Mouse (Mus musculus) spleen, adult 2 months (tissue): ENCODE results near the gene Gpam. TPM values are rescaled to one million over a fixed set of nuclear protein-coding genes. Genes with fewer than 3 reads are reported as not detected.

Experiments
- DNase-seq, 2 experiments: peaks; one replicate each; pipeline versions ENCODE4 v3.0.0 to v3.0.0-alpha.2; 2012 to 2021; ENCODE audit warnings: low spot score in 2 of 2, low read depth in 1 of 2
- H3K27ac ChIP-seq: fragments of 200-500 bp; 2 replicates; pipeline ENCODE4 v1.5.1; 2012; ENCODE audit warnings: low read length, inconsistent platforms; ENCODE audit not compliant: insufficient read depth
- H3K27me3 ChIP-seq: fragments of 200-500 bp; 2 replicates; pipeline ENCODE4 v1.6.1; 2012; ENCODE audit warnings: mild to moderate bottlenecking, moderate library complexity, low read length, inconsistent platforms; ENCODE audit not compliant: control insufficient read depth, insufficient read depth
- H3K36me3 ChIP-seq: fragments of 200-500 bp; 2 replicates; pipeline ENCODE4 v1.6.1; 2012; ENCODE audit warnings: mild to moderate bottlenecking, low read length, inconsistent platforms; ENCODE audit not compliant: control insufficient read depth, insufficient read depth
- H3K4me1 ChIP-seq: fragments of 200-500 bp; 2 replicates; pipeline ENCODE4 v1.6.1; 2011; ENCODE audit warnings: inconsistent platforms; ENCODE audit not compliant: control insufficient read depth, insufficient read depth, insufficient read length
- H3K4me3 ChIP-seq: fragments of 200-500 bp; 2 replicates; pipeline ENCODE4 v1.5.1; 2011; ENCODE audit warnings: mild to moderate bottlenecking, inconsistent platforms; ENCODE audit not compliant: insufficient read depth, insufficient read length; ENCODE audit errors: extremely low read depth
- CTCF ChIP-seq: fragments of 200-500 bp; IDR thresholded peaks from 2 replicates; pipeline ENCODE4 v1.5.1; 2011; ENCODE audit warnings: mild to moderate bottlenecking, inconsistent platforms; ENCODE audit not compliant: insufficient read depth, insufficient read length, insufficient replicate concordance; ENCODE audit errors: extremely low read depth
- POLR2A ChIP-seq: fragments of 200-500 bp; IDR thresholded peaks from 2 replicates; pipeline ENCODE4 v1.6.1; 2011; ENCODE audit warnings: low read depth, low read length, inconsistent platforms
- WGBS: fragments of 180-500 bp; shearing (Covaris S2); methylation state at CpG from one replicate; pipeline ENCODE4 v1.1.7; 2018; 5-methylcytosine and 5-hydroxymethylcytosine counted together
- polyA plus RNA-seq: library from polyadenylated mRNA; depleted of rRNA; stranded (reverse); fragments of >200 nt; gene quantifications from 2 replicates; pipeline ENCODE4 v1.2.3, GENCODE M21; 2012

Gene Gpam
- polyA plus RNA-seq, 1 experiment, result 6.2 TPM

DNA sequence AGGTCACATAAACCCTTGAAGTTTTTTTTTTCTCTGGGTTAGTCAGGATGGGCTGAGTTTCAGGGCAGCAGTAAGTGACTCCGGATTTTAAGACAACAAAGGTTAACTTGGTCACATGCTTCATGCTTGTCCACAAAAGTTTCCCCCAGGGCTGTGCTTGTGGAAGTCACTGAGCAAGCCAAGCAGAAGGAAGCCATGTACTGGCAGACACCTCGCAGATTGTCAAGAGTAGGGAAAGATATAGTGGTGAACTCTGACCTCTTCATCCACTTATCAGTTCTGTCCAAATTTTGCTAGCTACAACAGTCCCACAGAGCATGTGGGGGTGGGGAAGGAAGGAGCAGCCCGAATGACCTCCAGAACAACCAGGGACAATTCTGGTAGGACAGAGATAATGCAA, 19.1 kb downstream of the Gpam start:
- DNase-seq, result no peak
- Histone ChIP-seq H3K27me3 (no peaks in the 10 kb centered on the region), H3K36me3 (no peaks in the 10 kb centered on the region), H3K27ac (no peak overlapping the region), H3K4me3 (no peak overlapping the region), H3K4me1 (no peaks in the 10 kb centered on the region)
- WGBS, result 46% methylated on average over 3 of the region's 3 CpGs
- TF ChIP-seq CTCF (no peak), POLR2A (no peak)

- Histone ChIP-seq H3K27me3 (no peaks in the 10 kb centered on the region), H3K27ac (no peak overlapping the region), H3K4me1 (no peaks in the 10 kb centered on the region), H3K4me3 (no peak overlapping the region), H3K36me3 (no peaks in the 10 kb centered on the region)
- TF ChIP-seq POLR2A (no peak), CTCF (no peak)
- no peak for DNase-seq
- 90% methylated on average over 3 of the region's 3 CpGs for WGBS
Observed at GRCm38 (mm10) chr19:55105969-55106368, 21.1 kb downstream of the Gpam start.

- no peak for DNase-seq
- H3K4me3 ChIP-seq, result no peak overlapping the region
- 72% methylated on average over 11 of the region's 11 CpGs for WGBS
- H3K36me3 ChIP-seq, result no peaks in the 10 kb centered on the region
- no peak overlapping the region for H3K27ac ChIP-seq
- TF ChIP-seq CTCF, result no peak
- peaks cover 8% of the 10 kb centered on the region; the same call in 1 of the 2 replicates for H3K4me1 ChIP-seq
- H3K27me3 ChIP-seq, result no peaks in the 10 kb centered on the region
Observed at GRCm38 (mm10) chr19:55103081-55103830, 23.8 kb downstream of the Gpam start.

DNA sequence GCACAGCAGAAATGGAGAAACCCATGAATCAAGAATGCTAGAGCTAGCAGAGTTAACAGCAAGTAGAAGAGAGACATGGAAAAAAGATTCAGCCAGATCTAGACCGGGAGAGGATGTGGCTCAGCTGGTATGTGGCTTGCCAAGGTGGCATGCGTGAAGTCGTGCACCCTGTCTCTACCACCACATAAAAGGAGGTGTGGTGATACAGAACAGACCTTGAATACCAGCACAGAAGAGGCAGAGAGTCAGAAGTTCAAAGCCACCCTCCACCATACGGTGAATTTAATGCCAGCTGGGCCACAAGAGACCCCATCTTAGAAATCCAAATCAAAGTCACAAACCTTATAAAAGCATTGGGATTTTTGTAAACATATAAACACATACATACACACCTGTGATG, 25.4 kb downstream of the Gpam start:
- no peak overlapping the region for H3K4me3 ChIP-seq
- WGBS, result 42% methylated on average over 4 of the region's 4 CpGs
- no peak for DNase-seq
- H3K4me1 ChIP-seq, result peaks cover 8% of the 10 kb centered on the region; the same call in 1 of the 2 replicates
- TF ChIP-seq POLR2A (no peak), CTCF (no peak)
- no peak overlapping the region for H3K27ac ChIP-seq
- no peaks in the 10 kb centered on the region for H3K27me3 ChIP-seq
- H3K36me3 ChIP-seq, result no peaks in the 10 kb centered on the region

DNA sequence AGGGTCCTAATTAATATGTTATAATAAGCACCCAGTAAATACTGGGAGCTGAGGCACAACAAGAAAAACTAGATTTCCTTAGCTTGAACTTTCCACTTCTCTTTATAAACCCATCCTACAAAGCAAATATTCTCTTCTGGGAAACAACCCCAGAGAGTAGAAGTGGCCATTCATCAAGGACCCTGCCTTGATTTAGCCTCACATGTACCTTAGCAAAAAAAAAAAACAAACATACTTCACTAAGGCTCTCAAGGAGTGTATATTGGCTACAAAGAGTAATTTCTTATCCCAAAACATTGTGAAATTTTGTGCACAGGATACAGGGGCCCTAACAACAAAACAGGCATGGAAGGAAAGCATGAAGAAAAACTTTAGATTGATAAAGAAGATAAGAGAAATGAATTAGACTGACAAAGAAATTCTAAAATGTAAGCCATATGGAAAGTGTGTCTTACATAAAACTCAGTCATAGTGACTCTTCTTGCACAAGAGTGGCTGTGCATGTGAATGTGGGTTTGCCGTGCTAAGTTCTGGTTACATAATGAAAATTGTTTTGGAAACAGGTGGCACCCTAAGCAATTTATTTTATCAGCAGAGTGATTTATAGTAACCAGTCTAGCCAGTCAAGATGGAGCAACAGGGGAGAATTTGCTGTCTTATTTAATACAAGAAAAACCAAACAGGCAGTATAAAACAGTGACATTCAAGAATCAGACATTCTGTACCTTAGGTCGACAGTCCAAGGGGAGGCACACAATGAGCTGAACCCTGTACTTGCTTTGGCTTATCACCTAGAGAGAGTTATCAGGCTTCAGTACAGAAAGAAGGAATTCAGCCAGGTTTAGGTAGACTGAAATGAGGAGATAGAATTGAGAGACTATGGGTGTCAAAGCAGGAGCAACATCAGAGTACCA, 26.6 kb downstream of the Gpam start:
- Histone ChIP-seq H3K27ac (no peak overlapping the region), H3K4me3 (no peak overlapping the region; the same call in 1 of the 2 replicates), H3K27me3 (no peaks in the 10 kb centered on the region), H3K4me1 (peaks cover 8% of the 10 kb centered on the region; the same call in 1 of the 2 replicates), H3K36me3 (no peaks in the 10 kb centered on the region)
- DNase-seq, result no peak
- 77% methylated on average over 2 of the region's 2 CpGs for WGBS
- TF ChIP-seq POLR2A (no peak), CTCF (no peak)

DNA sequence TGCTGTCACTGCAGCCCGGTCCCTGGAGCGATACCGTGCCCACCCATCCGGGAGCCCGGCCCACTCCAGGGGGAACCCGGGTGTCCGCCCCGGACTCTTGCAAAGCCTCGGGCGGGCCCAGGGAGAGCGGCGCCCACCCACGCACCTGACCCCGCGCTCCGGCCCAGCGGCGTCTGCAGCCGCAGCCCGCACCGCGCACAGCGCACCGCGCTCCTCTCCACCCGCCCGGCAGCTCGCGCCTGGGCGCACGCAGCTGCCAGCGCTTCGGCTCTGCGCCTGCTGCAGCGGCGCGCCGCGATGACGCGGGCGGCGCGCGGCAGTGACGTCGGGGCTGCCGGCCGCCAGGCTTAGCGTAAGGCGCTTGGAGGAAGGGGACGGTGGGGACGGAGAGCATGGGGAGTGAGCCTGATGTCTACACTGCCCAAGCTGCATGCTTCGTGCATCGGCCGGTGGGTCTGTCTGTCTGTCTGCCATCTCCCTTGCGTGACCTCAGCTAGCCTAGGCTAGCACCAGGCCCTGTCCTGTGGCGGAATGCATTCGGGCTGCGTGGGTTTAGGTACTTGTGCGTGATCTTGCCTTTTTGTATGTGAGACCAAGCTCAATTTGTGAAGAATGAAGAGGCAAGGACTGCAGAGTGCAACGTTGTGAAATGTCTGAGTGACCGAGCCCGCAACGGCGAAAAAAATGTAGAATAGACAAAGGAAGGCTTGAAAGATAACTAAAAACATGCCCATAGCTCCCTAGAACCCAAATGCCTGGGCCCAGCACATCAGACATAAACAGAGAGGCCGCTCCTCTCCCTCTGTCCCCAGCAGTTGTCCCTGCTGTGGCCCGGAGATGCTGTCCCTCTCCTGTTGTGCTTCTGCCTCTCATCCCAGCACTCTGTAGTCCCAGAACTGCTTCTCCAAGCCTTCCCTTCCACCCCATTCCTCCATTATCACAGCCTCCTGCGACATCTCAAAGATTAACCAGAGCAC, 27.6 kb downstream of the Gpam start:
- Histone ChIP-seq H3K27me3 (no peaks in the 10 kb centered on the region), H3K27ac (peak overlapping the region; percentile 26), H3K36me3 (no peaks in the 10 kb centered on the region; the same call in 1 of the 2 replicates), H3K4me1 (peaks cover 8% of the 10 kb centered on the region; the same call in 1 of the 2 replicates), H3K4me3 (peak overlapping the region; percentile 78)
- DNase-seq, result peak; percentile 53 to 70
- WGBS, result under 1% methylated on average over 68 of the region's 69 CpGs
- TF ChIP-seq CTCF (no peak), POLR2A (peak; percentile 66; the same call in 1 of the 2 replicates)
